Mouse (Mus musculus): ENCODE results near the gene Kcnma1.

DNA sequence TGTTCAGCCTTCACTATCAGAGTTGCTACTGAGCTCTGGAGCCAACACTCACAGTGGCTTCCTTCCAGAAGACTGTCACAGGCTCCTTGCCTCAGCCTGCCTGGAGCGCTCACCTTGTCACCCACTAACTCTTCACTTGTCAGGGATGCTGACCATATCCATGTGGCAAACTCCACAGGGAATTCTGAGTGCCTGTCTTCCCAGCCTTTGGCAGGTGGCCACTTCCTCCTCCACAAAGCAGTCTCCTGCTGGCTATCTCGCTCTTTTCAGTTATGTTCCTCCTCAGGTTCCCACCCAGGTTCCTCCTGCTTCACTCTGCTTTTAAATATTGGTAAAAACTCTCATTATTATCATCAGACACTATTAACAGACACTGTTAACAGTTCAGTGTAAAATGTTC, 395.3 kb downstream of the Kcnma1 start:
- TF ChIP-seq POLR2AphosphoS2 (IDR thresholded peaks at IDR 0.05; ENCODE audit: low read length) (no peak), USF1 (IDR thresholded peaks at IDR 0.05; ENCODE audit: low read depth, low read length) (no peak), MAZ (IDR thresholded peaks at IDR 0.05; ENCODE audit: low read depth, low read length) (no peak), E2F4 (IDR thresholded peaks at IDR 0.05; ENCODE audit: borderline replicate concordance, low read depth, low read length) (no peak), EP300 (IDR thresholded peaks at IDR 0.05; ENCODE audit: low read depth in 1 of 2, low read length in 2 of 2) (no peak), CTCF (IDR thresholded peaks at IDR 0.05 in 2 of 3, conservative IDR thresholded peaks at IDR 0.05 in 1 of 3; ENCODE audit: control insufficient read depth in 1 of 3, insufficient read depth in 1 of 3, low read depth in 2 of 3, low read length in 3 of 3, poor library complexity in 1 of 3, severe bottlenecking in 1 of 3) (no peak), MAX (IDR thresholded peaks at IDR 0.05; ENCODE audit: low read length) (no peak)

Measured in MEL (cell line).